Mouse (Mus musculus) brown adipose tissue, adult 24 weeks (tissue): Measurements from ENCODE around the gene Csta1. TPM values are rescaled to one million over a fixed set of nuclear protein-coding genes. Genes with fewer than 3 reads are reported as not detected.
"Not testable (repeated sequence)": the region's sequence is repeated elsewhere in the genome, so short reads cannot be mapped to it uniquely, and the experiment has no call there.

Experiments used
- H3K27ac ChIP-seq: fragments of 200-500 bp; replicated peaks from 2 replicates; pipeline ENCODE4 v1.5.1; 2012; ENCODE audit warnings: low read depth, mild to moderate bottlenecking, low read length
- H3K4me1 ChIP-seq: fragments of 200-500 bp; 2 replicates; pipeline ENCODE4 v1.6.1; 2012; ENCODE audit warnings: low read length, mixed read lengths; ENCODE audit not compliant: control insufficient read depth, insufficient read depth, insufficient read length
- H3K4me3 ChIP-seq: fragments of 200-500 bp; 2 replicates; pipeline ENCODE4 v1.5.1; 2012; ENCODE audit warnings: low read depth, mild to moderate bottlenecking, low read length, moderate library complexity; ENCODE audit not compliant: insufficient read depth
- polyA plus RNA-seq: library from polyadenylated mRNA; stranded (reverse); fragments of >200 nt; gene quantifications from 2 replicates; pipeline ENCODE4 v1.2.4, GENCODE M21; 2012; ENCODE audit not compliant: missing spikeins, insufficient read depth, insufficient read length

Gene Csta1
- not detected in 2 replicates for polyA plus RNA-seq

- no peak within 1 kb of the TSS for H3K4me3 ChIP-seq
- H3K4me1 ChIP-seq = no peaks in the 10 kb centered on the region
- no peak within 1 kb of the TSS for H3K27ac ChIP-seq
Observed at GRCm38 (mm10) chr16:36131141-36131540, at the start of gene Csta1. Csta1 (minus strand) TSS chr16:36131241.

GRCm38 (mm10) chr16:36179910-36180309, 48.9 kb upstream of the Csta1 start:
- Histone ChIP-seq H3K4me1 (no peaks in the 10 kb centered on the region), H3K4me3 (no peak overlapping the region), H3K27ac (no peak overlapping the region)

- Histone ChIP-seq H3K27ac (no peak overlapping the region), H3K4me3 (no peak overlapping the region), H3K4me1 (no peaks in the 10 kb centered on the region)
Observed at GRCm38 (mm10) chr16:36176108-36176507, 45.1 kb upstream of the Csta1 start.

- not testable (repeated sequence) for H3K27ac ChIP-seq, H3K4me3 ChIP-seq, H3K4me1 ChIP-seq
Observed at GRCm38 (mm10) chr16:36167841-36168240, 36.8 kb upstream of the Csta1 start.

- Histone ChIP-seq H3K27ac (no peak within 1 kb of the TSS), H3K4me3 (no peak within 1 kb of the TSS), H3K4me1 (no peaks in the 10 kb centered on the region)
Observed at GRCm38 (mm10) chr16:36156402-36156975, 25.4 kb upstream of the Csta1 start, which contains the start of gene Stfa2l1. Stfa2l1 (plus strand) TSS chr16:36156811.

- H3K4me1 ChIP-seq = no peaks in the 10 kb centered on the region
- H3K27ac ChIP-seq = no peak overlapping the region
- no peak overlapping the region for H3K4me3 ChIP-seq
Observed at GRCm38 (mm10) chr16:36138201-36138600, 7.2 kb upstream of the Csta1 start.

GRCm38 (mm10) chr16:36128092-36128491, 2.9 kb downstream of the Csta1 start:
- no peak overlapping the region for H3K4me3 ChIP-seq
- no peaks in the 10 kb centered on the region for H3K4me1 ChIP-seq

GRCm38 (mm10) chr16:36115751-36116150, 15.3 kb downstream of the Csta1 start:
- not testable (repeated sequence) for H3K4me3 ChIP-seq, H3K4me1 ChIP-seq, H3K27ac ChIP-seq

More at GRCm38 (mm10) chr16:36128092-36128491, 2.9 kb downstream of the Csta1 start:
- H3K27ac ChIP-seq = no peak overlapping the region

GRCm38 (mm10) chr16:36111486-36111885, 19.6 kb downstream of the Csta1 start:
- not testable (repeated sequence) for H3K4me1 ChIP-seq, H3K27ac ChIP-seq, H3K4me3 ChIP-seq

- Histone ChIP-seq H3K4me1 (no peaks in the 10 kb centered on the region), H3K27ac (no peak overlapping the region), H3K4me3 (no peak overlapping the region)
Observed at GRCm38 (mm10) chr16:36102211-36102610, 28.8 kb downstream of the Csta1 start.

GRCm38 (mm10) chr16:36101526-36101925, 29.5 kb downstream of the Csta1 start:
- Histone ChIP-seq H3K4me3 (no peak overlapping the region), H3K4me1 (no peaks in the 10 kb centered on the region)

GRCm38 (mm10) chr16:36097813-36098499, 33.1 kb downstream of the Csta1 start:
- H3K27ac ChIP-seq, H3K4me1 ChIP-seq, H3K4me3 ChIP-seq: not testable (repeated sequence)

More at GRCm38 (mm10) chr16:36101526-36101925, 29.5 kb downstream of the Csta1 start:
- no peak overlapping the region for H3K27ac ChIP-seq

GRCm38 (mm10) chr16:36094079-36094478, 37.0 kb downstream of the Csta1 start:
- no peak overlapping the region for H3K27ac ChIP-seq
- no peak overlapping the region for H3K4me3 ChIP-seq
- no peaks in the 10 kb centered on the region for H3K4me1 ChIP-seq

GRCm38 (mm10) chr16:36090785-36091509, 40.1 kb downstream of the Csta1 start:
- Histone ChIP-seq H3K27ac (no peak overlapping the region), H3K4me1 (no peaks in the 10 kb centered on the region), H3K4me3 (no peak overlapping the region)

- H3K27ac ChIP-seq = no peak overlapping the region
- H3K4me1 ChIP-seq = no peaks in the 10 kb centered on the region
- H3K4me3 ChIP-seq = no peak overlapping the region
Observed at GRCm38 (mm10) chr16:36089850-36090616, 41.0 kb downstream of the Csta1 start.
